14 mouse cellular contexts compared by ENCODE assay signal in genomic region chr9:62432261-62433060, GRCm38 (mm10).
DNase-seq lines count a peak whose midpoint lies in the region; ATAC-seq lines count a peak whose summit lies in the region.
"Had no signal": no experiment of that assay in that cellular context is flagged by ENCODE, and none has a peak within 500 bp of the region (broad histone marks: within the 10 kb centered on the region; RNA-seq: fewer than 3 reads in every experiment).

No protein-coding gene starts in this region.

- H3K36me3 ChIP-seq in forebrain, embryonic 13.5 days (ENCODE audit: poor library complexity, severe bottlenecking) = peaks cover 51% of the 10 kb centered on the region
- peaks cover 41% of the 10 kb centered on the region for H3K36me3 ChIP-seq in forebrain, embryonic 12.5 days (replicated peaks)
- peaks cover 27% of the 10 kb centered on the region for H3K36me3 ChIP-seq in hindbrain, embryonic 16.5 days (ENCODE audit: control insufficient read depth, insufficient read depth, low read length)
- H3K36me3 ChIP-seq in hindbrain, embryonic 12.5 days = peaks cover 37% of the 10 kb centered on the region
- no peaks in the 10 kb centered on the region; the same call in none of the 2 replicates for H3K36me3 ChIP-seq in limb, embryonic 10.5 days

- no peak overlapping the region for H3K9ac ChIP-seq in forebrain, embryonic 13.5 days
- no peak overlapping the region for H3K9ac ChIP-seq in forebrain, embryonic 12.5 days
- no peak overlapping the region for H3K9ac ChIP-seq in hindbrain, embryonic 16.5 days (ENCODE audit: low read depth, low read length)
- no peak overlapping the region for H3K9ac ChIP-seq in hindbrain, embryonic 12.5 days

- H3K27me3 ChIP-seq in forebrain, embryonic 13.5 days = no peaks in the 10 kb centered on the region
- H3K27me3 ChIP-seq in forebrain, embryonic 12.5 days = no peaks in the 10 kb centered on the region
- H3K27me3 ChIP-seq in hindbrain, embryonic 16.5 days (replicated peaks; ENCODE audit: control insufficient read depth, insufficient read depth, low read length) = no peaks in the 10 kb centered on the region
- no peaks in the 10 kb centered on the region for H3K27me3 ChIP-seq in hindbrain, embryonic 12.5 days
- no peaks in the 10 kb centered on the region for H3K27me3 ChIP-seq in limb, embryonic 10.5 days (ENCODE audit: low read depth, poor library complexity, severe bottlenecking)
- H3K27me3 ChIP-seq: Patski had no signal

- H3K27ac ChIP-seq in forebrain, embryonic 13.5 days = peak overlapping the region; percentile 27; the same call in 1 of the 2 replicates
- H3K27ac ChIP-seq in forebrain, embryonic 12.5 days = no peak overlapping the region
- 0 out of 2 replicates have a peak overlapping the region, but pooled peaks have one; percentile 19 for H3K27ac ChIP-seq in hindbrain, embryonic 16.5 days (ENCODE audit: low read depth, low read length)
- H3K27ac ChIP-seq in hindbrain, embryonic 12.5 days = no peak overlapping the region
- peak overlapping the region; percentile 32; the same call in 1 of the 2 replicates for H3K27ac ChIP-seq in limb, embryonic 10.5 days

- H3K4me1 ChIP-seq in forebrain, embryonic 13.5 days = peaks cover 11% of the 10 kb centered on the region
- peaks cover 21% of the 10 kb centered on the region for H3K4me1 ChIP-seq in forebrain, embryonic 12.5 days
- peaks cover 14% of the 10 kb centered on the region for H3K4me1 ChIP-seq in hindbrain, embryonic 16.5 days (ENCODE audit: control insufficient read depth, insufficient read depth, low read depth, low read length)
- H3K4me1 ChIP-seq in hindbrain, embryonic 12.5 days = peaks cover 18% of the 10 kb centered on the region
- peaks cover 32% of the 10 kb centered on the region for H3K4me1 ChIP-seq in limb, embryonic 10.5 days

- H3K9me3 ChIP-seq in forebrain, embryonic 13.5 days (replicated peaks) = no peaks in the 10 kb centered on the region
- H3K9me3 ChIP-seq in forebrain, embryonic 12.5 days = no peaks in the 10 kb centered on the region
- H3K9me3 ChIP-seq in hindbrain, embryonic 16.5 days (ENCODE audit: control insufficient read depth, low read length) = no peaks in the 10 kb centered on the region
- H3K9me3 ChIP-seq in hindbrain, embryonic 12.5 days (replicated peaks) = no peaks in the 10 kb centered on the region
- H3K9me3 ChIP-seq in limb, embryonic 10.5 days (replicated peaks) = no peaks in the 10 kb centered on the region

- 68% methylated on average over 15 of the region's 15 CpGs for WGBS in forebrain, embryonic 13.5 days
- 70% methylated on average over 15 of the region's 15 CpGs for WGBS in forebrain, embryonic 12.5 days
- 58% methylated on average over 15 of the region's 15 CpGs for WGBS in hindbrain, embryonic 16.5 days
- WGBS in hindbrain, embryonic 12.5 days = 62% methylated on average over 15 of the region's 15 CpGs
- 81% methylated on average over 15 of the region's 15 CpGs for WGBS in limb, embryonic 10.5 days

- peak; percentile 4 for DNase-seq in ovary, postnatal 36 days (ENCODE audit: low spot score)
- DNase-seq in ovary, postnatal 10 days (ENCODE audit: low spot score) = no peak
- no peak for DNase-seq in limb, embryonic 10.5 days (ENCODE audit: low spot score)
- DNase-seq: adrenal gland, postnatal 36 days; embryo, embryonic 11 days; kidney, postnatal 14 days; liver; spleen, adult 18-20 months had no signal

- H3K4me2 ChIP-seq in forebrain, embryonic 13.5 days = no peak overlapping the region
- H3K4me2 ChIP-seq in forebrain, embryonic 12.5 days = no peak overlapping the region
- H3K4me2 ChIP-seq in hindbrain, embryonic 16.5 days (ENCODE audit: low read length) = no peak overlapping the region
- no peak overlapping the region for H3K4me2 ChIP-seq in hindbrain, embryonic 12.5 days (replicated peaks)

- no peak for ATAC-seq in forebrain, embryonic 13.5 days
- no peak for ATAC-seq in forebrain, embryonic 12.5 days (ENCODE audit: low FRiP score)
- ATAC-seq in hindbrain, embryonic 16.5 days = no peak
- ATAC-seq in hindbrain, embryonic 12.5 days (ENCODE audit: low FRiP score) = no peak
- ATAC-seq in activated CD4-positive, CD25-positive, alpha-beta regulatory T cell, adult 4 months = no peak
- ATAC-seq: Patski had no signal

- H3K4me3 ChIP-seq in forebrain, embryonic 13.5 days = no peak overlapping the region
- H3K4me3 ChIP-seq in forebrain, embryonic 12.5 days (replicated peaks) = no peak overlapping the region
- no peak overlapping the region for H3K4me3 ChIP-seq in hindbrain, embryonic 16.5 days (ENCODE audit: low read length)
- no peak overlapping the region for H3K4me3 ChIP-seq in hindbrain, embryonic 12.5 days
- no peak overlapping the region for H3K4me3 ChIP-seq in limb, embryonic 10.5 days

Comparison
In these comparisons a context has a peak if more than half of its experiments do, and no peak if none do; other contexts are left out.
1. H3K27ac ChIP-seq: peak in forebrain, embryonic 13.5 days (single experiment), hindbrain, embryonic 16.5 days (single experiment) and limb, embryonic 10.5 days (single experiment); none in forebrain, embryonic 12.5 days (single experiment) and hindbrain, embryonic 12.5 days (single experiment).